Mouse (Mus musculus): Measurements from ENCODE around the gene Rin3. TPM values are rescaled to one million over a fixed set of nuclear protein-coding genes. Genes with fewer than 3 reads are reported as not detected.
A peak's percentile ranks its signal among the peaks of the same experiment; 100 is the strongest.

Gene Rin3
- polyA plus RNA-seq, 1 experiment from 2014 or later, result 17.7 TPM

- ATAC-seq (no peak), DNase-seq (ENCODE audit: low spot score) (no peak)
- no peak overlapping the region for H3K4me3 ChIP-seq (ENCODE audit: low read depth, low read length)
- H3K4me2 ChIP-seq (replicated peaks; ENCODE audit: low read depth, low read length), result no peak overlapping the region
- no peaks in the 10 kb centered on the region for H3K36me3 ChIP-seq (ENCODE audit: insufficient read depth, low read length)
- H3K4me1 ChIP-seq (ENCODE audit: insufficient read depth, low read depth, low read length), result no peaks in the 10 kb centered on the region
- no peak overlapping the region for H3K27ac ChIP-seq (ENCODE audit: low read length)
- no peaks in the 10 kb centered on the region for H3K9me3 ChIP-seq (ENCODE audit: low read length)
- 95% methylated on average over 6 of the region's 6 CpGs for WGBS
- no peaks in the 10 kb centered on the region for H3K27me3 ChIP-seq (replicated peaks; ENCODE audit: insufficient read depth, low read length)
- TF ChIP-seq EP300 (IDR thresholded peaks at IDR 0.05) (no peak), CTCF (IDR thresholded peaks at IDR 0.05) (no peak)
- no peak overlapping the region for H3K9ac ChIP-seq (replicated peaks; ENCODE audit: low read depth)
These were observed 34.7 kb upstream of the Rin3 start for GRCm38 (mm10) chr12:102248104-102248503.

- WGBS, result 89% methylated on average over 4 of the region's 4 CpGs
- no peak overlapping the region for H3K27ac ChIP-seq (ENCODE audit: low read length)
- H3K9ac ChIP-seq (replicated peaks; ENCODE audit: low read depth), result no peak overlapping the region
- H3K4me3 ChIP-seq (ENCODE audit: low read depth, low read length), result no peak overlapping the region
- no peak for TF ChIP-seq CTCF (IDR thresholded peaks at IDR 0.05)
- TF ChIP-seq EP300 (IDR thresholded peaks at IDR 0.05), result no peak
- ATAC-seq (no peak), DNase-seq (ENCODE audit: low spot score) (no peak)
- H3K4me2 ChIP-seq (replicated peaks; ENCODE audit: low read depth, low read length), result no peak overlapping the region
- no peaks in the 10 kb centered on the region for H3K4me1 ChIP-seq (ENCODE audit: insufficient read depth, low read depth, low read length)
- no peaks in the 10 kb centered on the region for H3K36me3 ChIP-seq (ENCODE audit: insufficient read depth, low read length)
- no peaks in the 10 kb centered on the region for H3K9me3 ChIP-seq (ENCODE audit: low read length)
- no peaks in the 10 kb centered on the region for H3K27me3 ChIP-seq (replicated peaks; ENCODE audit: insufficient read depth, low read length)
These were observed 32.5 kb upstream of the Rin3 start for GRCm38 (mm10) chr12:102250316-102250715.

GRCm38 (mm10) chr12:102251070-102251469, 31.8 kb upstream of the Rin3 start:
- Histone ChIP-seq H3K36me3 (ENCODE audit: insufficient read depth, low read length) (no peaks in the 10 kb centered on the region), H3K9me3 (ENCODE audit: low read length) (no peaks in the 10 kb centered on the region), H3K4me1 (ENCODE audit: insufficient read depth, low read depth, low read length) (no peaks in the 10 kb centered on the region), H3K27ac (ENCODE audit: low read length) (no peak overlapping the region), H3K27me3 (replicated peaks; ENCODE audit: insufficient read depth, low read length) (no peaks in the 10 kb centered on the region), H3K4me3 (ENCODE audit: low read depth, low read length) (no peak overlapping the region), H3K9ac (replicated peaks; ENCODE audit: low read depth) (no peak overlapping the region), H3K4me2 (replicated peaks; ENCODE audit: low read depth, low read length) (no peak overlapping the region)
- WGBS, result 74% methylated on average over 3 of the region's 3 CpGs
- TF ChIP-seq CTCF (IDR thresholded peaks at IDR 0.05), result no peak
- no peak for TF ChIP-seq EP300 (IDR thresholded peaks at IDR 0.05)
- ATAC-seq, result no peak
- no peak for DNase-seq (ENCODE audit: low spot score)

GRCm38 (mm10) chr12:102251985-102252384, 30.9 kb upstream of the Rin3 start:
- ATAC-seq, result peak; percentile 57
- Histone ChIP-seq H3K27ac (ENCODE audit: low read length) (no peak overlapping the region), H3K4me1 (ENCODE audit: insufficient read depth, low read depth, low read length) (no peaks in the 10 kb centered on the region), H3K4me2 (replicated peaks; ENCODE audit: low read depth, low read length) (no peak overlapping the region), H3K9me3 (ENCODE audit: low read length) (no peaks in the 10 kb centered on the region), H3K9ac (replicated peaks; ENCODE audit: low read depth) (no peak overlapping the region), H3K4me3 (ENCODE audit: low read depth, low read length) (no peak overlapping the region), H3K27me3 (replicated peaks; ENCODE audit: insufficient read depth, low read length) (no peaks in the 10 kb centered on the region), H3K36me3 (ENCODE audit: insufficient read depth, low read length) (no peaks in the 10 kb centered on the region)
- TF ChIP-seq EP300 (IDR thresholded peaks at IDR 0.05) (no peak), CTCF (IDR thresholded peaks at IDR 0.05) (peak; percentile 55)
- WGBS, result 48% methylated on average over 3 of the region's 3 CpGs
- peak; percentile 32 for DNase-seq (ENCODE audit: low spot score)

- WGBS, result 56% methylated on average over 1 of the region's 1 CpGs
- DNase-seq (ENCODE audit: low spot score) (peak; percentile 20), ATAC-seq (no peak)
- H3K9ac ChIP-seq (replicated peaks; ENCODE audit: low read depth), result no peak overlapping the region
- H3K9me3 ChIP-seq (ENCODE audit: low read length), result no peaks in the 10 kb centered on the region
- no peaks in the 10 kb centered on the region for H3K4me1 ChIP-seq (ENCODE audit: insufficient read depth, low read depth, low read length)
- no peak overlapping the region for H3K4me3 ChIP-seq (ENCODE audit: low read depth, low read length)
- H3K27me3 ChIP-seq (replicated peaks; ENCODE audit: insufficient read depth, low read length), result no peaks in the 10 kb centered on the region
- H3K36me3 ChIP-seq (ENCODE audit: insufficient read depth, low read length), result no peaks in the 10 kb centered on the region
- no peak overlapping the region for H3K4me2 ChIP-seq (replicated peaks; ENCODE audit: low read depth, low read length)
- H3K27ac ChIP-seq (ENCODE audit: low read length), result no peak overlapping the region
- no peak for TF ChIP-seq EP300 (IDR thresholded peaks at IDR 0.05)
- no peak for TF ChIP-seq CTCF (IDR thresholded peaks at IDR 0.05)
These were observed 30.3 kb upstream of the Rin3 start for GRCm38 (mm10) chr12:102252525-102252924.

GRCm38 (mm10) chr12:102255012-102255411, 27.8 kb upstream of the Rin3 start:
- Histone ChIP-seq H3K4me1 (ENCODE audit: insufficient read depth, low read depth, low read length) (no peaks in the 10 kb centered on the region), H3K36me3 (ENCODE audit: insufficient read depth, low read length) (no peaks in the 10 kb centered on the region), H3K9ac (replicated peaks; ENCODE audit: low read depth) (no peak overlapping the region), H3K27ac (ENCODE audit: low read length) (no peak overlapping the region), H3K4me3 (ENCODE audit: low read depth, low read length) (no peak overlapping the region), H3K27me3 (replicated peaks; ENCODE audit: insufficient read depth, low read length) (no peaks in the 10 kb centered on the region), H3K9me3 (ENCODE audit: low read length) (no peaks in the 10 kb centered on the region), H3K4me2 (replicated peaks; ENCODE audit: low read depth, low read length) (no peak overlapping the region)
- ATAC-seq (peak; percentile 27; the same call in 1 of the 2 replicates), DNase-seq (ENCODE audit: low spot score) (peak; percentile 47)
- no peak for TF ChIP-seq EP300 (IDR thresholded peaks at IDR 0.05)
- peak; percentile 57 for TF ChIP-seq CTCF (IDR thresholded peaks at IDR 0.05)

- H3K36me3 ChIP-seq (ENCODE audit: insufficient read depth, low read length), result no peaks in the 10 kb centered on the region
- ATAC-seq, result no peak
- 69% methylated on average over 3 of the region's 3 CpGs for WGBS
These were observed 24.2 kb upstream of the Rin3 start for GRCm38 (mm10) chr12:102258522-102259112.

More at GRCm38 (mm10) chr12:102258522-102259112, 24.2 kb upstream of the Rin3 start:
- no peak overlapping the region for H3K27ac ChIP-seq (ENCODE audit: low read length)
- no peak for TF ChIP-seq EP300 (IDR thresholded peaks at IDR 0.05)
- no peak for TF ChIP-seq CTCF (IDR thresholded peaks at IDR 0.05)
- H3K9ac ChIP-seq (replicated peaks; ENCODE audit: low read depth), result no peak overlapping the region
- H3K27me3 ChIP-seq (replicated peaks; ENCODE audit: insufficient read depth, low read length), result no peaks in the 10 kb centered on the region
- H3K4me3 ChIP-seq (ENCODE audit: low read depth, low read length), result no peak overlapping the region
- H3K4me2 ChIP-seq (replicated peaks; ENCODE audit: low read depth, low read length), result no peak overlapping the region
- no peaks in the 10 kb centered on the region for H3K9me3 ChIP-seq (ENCODE audit: low read length)
- DNase-seq (ENCODE audit: low spot score), result no peak
- peaks cover 17% of the 10 kb centered on the region for H3K4me1 ChIP-seq (ENCODE audit: insufficient read depth, low read depth, low read length)

All from lung, postnatal 0 days (tissue).